Mouse (Mus musculus) layer of hippocampus, adult 9-11 months (tissue): ENCODE results near the gene Acat3.
"Not testable (repeated sequence)": the region's sequence is repeated elsewhere in the genome, so short reads cannot be mapped to it uniquely, and the experiment has no call there.

ENCODE experiments used
- DNase-seq: peaks from one replicate; pipeline ENCODE4 v3.0.0; 2022

The Acat3 gene

DNA sequence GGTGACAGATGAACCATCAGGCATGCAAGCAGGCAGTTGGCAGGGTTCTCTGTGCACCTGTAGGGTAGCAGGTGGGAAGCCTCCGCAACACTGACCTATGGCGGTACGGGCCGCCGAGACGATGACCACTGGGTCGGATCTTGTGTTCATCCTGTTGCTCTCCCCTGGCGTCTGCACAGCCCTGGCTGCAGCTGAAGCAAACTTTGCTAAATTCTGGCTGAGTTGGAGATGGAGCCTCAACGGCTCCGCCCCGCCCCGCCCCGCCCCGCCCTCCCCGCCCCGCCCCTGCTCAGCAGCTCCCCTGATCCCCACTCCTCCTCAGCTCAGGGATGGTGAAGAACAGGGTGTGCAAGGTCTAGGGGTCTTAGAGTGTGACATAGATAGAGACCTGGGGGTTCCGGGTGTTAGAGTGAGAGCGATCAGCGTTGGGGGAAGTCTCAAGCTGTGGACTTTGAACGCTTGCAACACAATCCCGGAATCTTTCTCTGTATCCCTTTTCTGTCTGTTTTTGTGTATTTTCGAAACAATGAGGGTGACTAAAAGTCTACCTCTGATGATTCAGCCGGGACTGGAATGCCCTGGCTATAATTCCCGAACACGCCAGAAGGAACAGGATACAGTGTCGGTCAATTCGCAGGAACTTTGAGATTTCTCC lies at the start of gene Acat3:
TSS of gene Acat3 (minus strand) at position 450 of the 655 bp plus-strand sequence.
- DNase-seq, result no peak

DNA sequence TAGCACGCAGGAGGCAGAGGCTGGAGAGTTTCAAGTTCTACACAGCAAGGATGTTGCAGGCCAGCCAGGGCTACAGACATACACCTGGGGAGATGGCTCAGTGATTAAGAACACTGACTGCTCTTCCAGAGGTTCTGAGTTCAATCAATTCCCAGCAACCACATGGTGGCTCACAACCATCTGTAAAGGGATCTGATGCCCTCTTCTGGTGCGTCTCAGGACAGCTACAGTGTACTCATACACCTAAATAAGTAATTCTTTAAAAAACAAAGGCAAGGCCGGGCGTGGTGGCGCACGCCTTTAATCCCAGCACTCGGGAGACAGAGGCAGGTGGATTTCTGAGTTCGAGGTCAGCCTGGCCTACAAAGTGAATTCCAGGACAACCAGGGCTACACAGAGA lies 47.7 kb upstream of the Acat3 start:
- not testable (repeated sequence) for DNase-seq

DNA sequence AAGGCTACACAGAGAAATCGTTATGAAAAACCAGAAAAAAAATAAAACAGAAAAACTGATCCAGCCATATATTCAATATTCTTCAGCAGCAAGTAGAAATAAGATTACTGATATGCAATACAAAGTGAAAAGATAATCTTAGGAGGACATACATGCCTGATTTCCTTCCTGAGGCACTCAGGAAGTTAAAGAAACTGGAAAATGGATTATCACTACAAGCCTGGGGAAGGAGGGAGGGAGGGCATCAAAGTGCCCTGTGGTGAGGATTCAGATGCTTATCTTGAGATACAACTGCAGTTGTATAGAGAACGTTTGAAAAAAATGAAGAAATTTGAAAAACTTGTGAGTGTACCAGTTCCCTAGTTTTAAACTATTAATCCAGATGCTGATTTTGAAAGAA lies 43.6 kb upstream of the Acat3 start:
- no peak for DNase-seq

DNA sequence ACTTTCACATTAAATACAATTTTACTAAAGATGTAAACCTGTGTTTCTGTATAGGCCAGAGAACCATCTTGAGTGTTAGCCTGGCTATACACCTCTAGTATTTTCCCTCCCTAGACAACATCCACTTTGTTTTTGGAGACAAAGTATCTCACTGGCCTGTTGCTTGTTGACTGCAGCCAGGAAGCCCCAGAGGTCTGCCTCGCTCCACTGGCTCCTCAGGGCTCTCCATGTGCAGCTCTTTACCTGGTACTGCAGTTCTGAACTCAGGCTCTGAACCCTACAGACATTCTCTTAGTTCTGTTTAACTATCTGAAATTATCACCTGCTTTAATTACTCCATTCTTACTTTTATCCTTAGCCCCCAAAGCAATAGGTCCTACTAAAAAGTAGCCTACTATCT lies 38.1 kb upstream of the Acat3 start:
- DNase-seq, result no peak

DNA sequence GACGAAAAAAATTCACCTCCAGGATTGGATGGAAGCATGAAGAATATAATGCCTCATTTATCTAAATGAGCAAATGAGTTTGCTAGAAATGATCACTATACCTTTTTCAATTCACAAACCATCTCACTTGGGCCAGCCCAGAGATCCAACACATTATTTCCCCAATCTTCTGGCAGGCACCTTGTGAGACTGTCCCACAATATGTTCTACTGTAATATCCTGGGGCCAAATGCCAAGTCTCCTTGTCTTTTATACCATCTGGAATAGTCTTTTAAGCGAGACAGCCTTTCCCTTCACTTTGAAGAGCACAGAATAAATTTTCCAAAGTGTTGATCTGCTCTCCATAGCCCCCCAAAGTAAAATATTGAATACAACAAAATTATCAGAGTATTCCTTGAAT lies 33.5 kb upstream of the Acat3 start:
- DNase-seq, result no peak

DNA sequence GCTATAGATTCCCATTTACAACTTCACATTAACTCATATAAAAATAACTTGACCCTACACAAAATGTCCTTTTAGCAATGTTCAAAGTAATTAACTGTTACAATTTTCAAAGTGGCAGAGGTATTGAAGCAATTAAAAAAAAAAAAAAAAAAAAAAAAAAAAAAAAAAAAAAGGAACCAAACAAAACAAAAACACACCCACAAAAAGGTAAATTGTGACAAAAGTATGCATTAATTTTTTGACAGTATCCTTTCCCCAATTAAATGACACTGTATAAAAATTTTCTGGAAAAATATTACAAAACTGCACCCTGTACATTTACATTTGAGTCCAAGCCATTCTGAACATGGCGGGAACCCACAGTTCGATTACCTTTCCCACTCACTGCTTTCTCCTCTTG lies 26.8 kb upstream of the Acat3 start:
- DNase-seq, result no peak

DNA sequence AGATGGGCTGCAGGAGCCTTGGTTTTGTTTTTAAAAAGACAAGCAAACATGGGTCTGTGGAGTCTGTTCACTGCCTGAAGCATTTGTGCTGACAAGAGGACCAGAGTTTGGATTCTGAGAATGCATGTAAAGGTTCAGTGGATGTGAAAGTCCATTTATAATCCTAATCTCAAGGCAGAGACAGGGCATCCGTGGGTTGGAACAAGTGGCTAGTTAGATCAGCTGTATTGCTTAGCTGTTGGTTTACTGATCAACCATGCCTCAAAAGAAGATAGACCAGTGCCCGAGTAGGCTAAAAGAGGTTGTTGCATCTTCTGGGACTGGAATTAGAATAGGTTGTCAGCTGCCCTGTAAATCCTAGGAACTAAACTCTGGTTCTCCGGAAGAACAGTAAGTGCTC lies 23.1 kb upstream of the Acat3 start:
- DNase-seq, result no peak

DNA sequence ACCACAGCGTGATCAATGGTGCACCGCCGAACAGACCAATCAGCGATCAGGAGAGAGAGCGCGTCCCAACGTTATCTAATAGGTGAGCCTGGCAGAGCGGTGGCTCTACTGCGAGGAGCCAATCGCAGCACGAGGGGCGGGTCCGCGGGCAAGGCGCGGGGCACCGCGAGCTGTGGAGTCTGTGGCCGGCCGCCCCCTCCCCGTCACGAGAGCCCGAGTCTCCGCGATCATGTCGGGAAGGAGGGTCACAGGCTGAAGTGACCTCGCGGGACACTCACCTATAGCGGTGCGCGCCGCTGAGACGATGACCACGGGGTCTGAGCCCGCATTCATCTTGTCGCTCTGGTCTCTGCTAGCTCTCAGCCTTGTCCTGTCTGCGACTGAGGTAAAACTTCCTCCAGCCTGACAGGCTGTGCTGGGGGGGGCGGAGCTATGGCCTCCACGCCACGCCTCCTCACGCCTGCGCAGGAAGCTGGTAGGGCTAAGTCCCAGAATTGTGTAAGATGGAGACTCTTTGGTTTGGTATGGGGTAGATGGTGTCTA lies 20.0 kb upstream of the Acat3 start, which contains the start of gene Acat2:
TSS of gene Acat2 (minus strand) at position 417 of the 543 bp plus-strand sequence.
- DNase-seq, result peak; percentile 96

DNA sequence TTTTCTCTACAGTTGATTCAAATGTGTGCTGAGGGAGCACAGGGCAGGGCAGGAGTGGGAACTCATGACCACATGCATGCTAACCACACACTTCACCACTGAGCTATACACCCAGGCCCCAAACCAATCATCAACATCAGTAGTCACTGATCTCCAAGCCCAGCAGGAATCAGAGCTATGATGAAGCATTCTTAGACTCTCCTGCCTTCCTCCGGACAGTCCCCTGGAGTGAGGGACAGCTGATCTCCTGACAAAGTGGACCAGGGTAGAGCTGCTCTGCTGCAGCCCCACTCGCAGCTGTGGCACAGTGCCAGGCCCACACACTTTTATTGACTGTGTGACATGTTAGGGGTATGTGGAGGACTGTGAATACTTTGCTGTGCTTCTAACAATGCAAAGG lies 19.0 kb upstream of the Acat3 start:
- not testable (repeated sequence) for DNase-seq

DNA sequence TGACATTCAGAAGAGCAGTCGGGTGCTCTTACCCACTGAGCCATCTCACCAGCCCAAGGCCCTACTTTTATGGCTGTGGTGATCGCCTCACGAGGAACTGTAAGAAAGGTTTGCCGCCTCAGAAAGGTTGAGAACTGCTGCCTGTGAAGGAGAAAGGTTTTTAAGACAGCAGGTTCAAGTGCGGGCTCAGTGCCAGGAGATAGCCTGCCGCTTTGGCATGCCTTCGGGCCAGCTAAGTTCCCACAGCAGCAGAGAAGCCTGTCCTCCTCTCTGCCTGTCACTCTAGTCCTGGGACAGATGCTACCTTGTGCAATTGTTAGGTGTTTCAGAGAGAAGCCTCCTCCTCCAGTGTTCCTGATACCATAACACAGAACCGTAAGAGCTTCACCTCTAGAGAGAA lies 16.3 kb upstream of the Acat3 start:
- DNase-seq, result no peak

DNA sequence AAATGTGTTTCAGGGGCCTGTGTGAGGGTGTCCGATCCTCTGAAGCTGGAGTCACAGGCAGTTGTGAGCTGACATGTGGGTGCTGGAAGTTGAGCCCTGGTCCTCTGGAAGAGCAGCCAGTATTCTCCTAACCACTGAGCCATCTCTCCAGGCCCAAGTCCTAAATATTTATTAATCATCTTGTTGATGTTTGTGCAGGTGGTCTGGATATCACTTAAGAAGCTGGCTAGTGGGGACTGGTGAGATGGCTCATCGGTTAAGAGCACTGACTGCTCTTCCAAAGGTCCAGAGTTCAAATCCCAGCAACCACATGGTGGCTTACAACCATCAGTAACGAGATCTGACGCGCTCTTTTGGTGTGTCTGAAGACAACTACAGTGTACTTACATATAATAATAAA lies 9.3 kb upstream of the Acat3 start:
- no peak for DNase-seq

DNA sequence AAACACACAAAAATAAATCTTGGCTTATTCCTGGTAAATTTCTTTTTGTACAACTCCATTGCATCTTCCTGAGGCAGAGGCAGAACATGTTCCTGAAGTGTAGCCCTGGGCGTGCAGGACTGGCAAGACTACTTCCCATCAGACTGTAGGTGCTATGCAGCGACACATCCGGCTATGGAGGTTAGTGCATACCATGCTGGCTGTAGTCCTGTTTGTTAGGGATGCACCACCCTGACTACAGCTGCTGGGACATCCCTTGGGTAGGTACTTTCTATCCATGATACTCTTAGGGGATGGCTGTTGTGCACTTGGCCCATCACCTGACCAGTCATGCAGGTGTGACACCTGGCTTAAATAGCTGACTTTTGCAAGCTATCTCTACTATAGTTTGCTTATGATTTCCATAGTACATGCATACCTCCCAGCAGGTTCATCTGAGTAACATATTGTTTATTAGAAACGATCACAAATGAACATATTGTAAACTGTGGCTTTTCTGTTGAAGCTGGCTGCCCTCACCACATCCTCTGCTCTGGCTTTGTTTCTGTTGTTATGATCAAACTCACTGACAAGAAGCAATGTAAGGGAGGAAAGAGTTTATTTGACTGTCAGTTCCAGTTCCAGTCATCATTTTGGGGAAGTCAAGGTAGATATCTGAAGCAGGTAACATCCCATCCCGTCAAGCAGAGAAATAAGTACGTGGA lies 2.2 kb upstream of the Acat3 start:
- no peak for DNase-seq

DNA sequence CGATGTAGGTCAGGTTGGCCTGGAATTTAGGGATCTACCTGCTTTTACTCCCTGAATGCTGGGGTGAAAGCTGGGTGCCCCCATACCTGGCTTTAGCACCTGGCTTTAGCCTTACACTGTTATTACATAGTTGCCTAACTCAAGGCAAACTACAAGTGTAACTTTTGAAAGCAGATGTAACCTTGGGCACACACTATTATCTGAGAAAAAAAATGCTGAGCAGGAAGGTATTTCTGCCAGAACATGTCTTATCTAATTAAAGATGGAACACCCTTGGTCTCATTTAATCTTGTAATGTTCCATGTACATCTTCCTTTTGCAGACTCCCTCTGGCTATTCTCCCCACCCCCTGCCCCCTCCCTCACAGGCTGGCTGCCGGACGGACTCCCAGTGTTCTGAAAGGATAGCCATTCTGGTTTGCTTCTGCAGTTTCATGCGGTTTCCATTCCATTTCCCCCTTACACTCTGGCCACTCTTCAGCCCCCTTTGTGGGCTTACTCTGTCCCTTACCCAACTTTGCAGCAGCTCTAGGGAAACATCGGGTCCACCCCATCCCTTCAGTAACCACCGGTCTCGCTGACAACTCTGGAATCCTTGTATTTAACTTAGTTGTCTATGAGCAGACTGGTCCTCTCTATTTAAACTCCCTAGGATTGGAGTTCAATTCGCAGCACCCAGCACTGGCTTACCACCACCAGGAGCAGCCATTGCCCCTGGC lies 1.3 kb upstream of the Acat3 start:
- DNase-seq, result no peak

DNA sequence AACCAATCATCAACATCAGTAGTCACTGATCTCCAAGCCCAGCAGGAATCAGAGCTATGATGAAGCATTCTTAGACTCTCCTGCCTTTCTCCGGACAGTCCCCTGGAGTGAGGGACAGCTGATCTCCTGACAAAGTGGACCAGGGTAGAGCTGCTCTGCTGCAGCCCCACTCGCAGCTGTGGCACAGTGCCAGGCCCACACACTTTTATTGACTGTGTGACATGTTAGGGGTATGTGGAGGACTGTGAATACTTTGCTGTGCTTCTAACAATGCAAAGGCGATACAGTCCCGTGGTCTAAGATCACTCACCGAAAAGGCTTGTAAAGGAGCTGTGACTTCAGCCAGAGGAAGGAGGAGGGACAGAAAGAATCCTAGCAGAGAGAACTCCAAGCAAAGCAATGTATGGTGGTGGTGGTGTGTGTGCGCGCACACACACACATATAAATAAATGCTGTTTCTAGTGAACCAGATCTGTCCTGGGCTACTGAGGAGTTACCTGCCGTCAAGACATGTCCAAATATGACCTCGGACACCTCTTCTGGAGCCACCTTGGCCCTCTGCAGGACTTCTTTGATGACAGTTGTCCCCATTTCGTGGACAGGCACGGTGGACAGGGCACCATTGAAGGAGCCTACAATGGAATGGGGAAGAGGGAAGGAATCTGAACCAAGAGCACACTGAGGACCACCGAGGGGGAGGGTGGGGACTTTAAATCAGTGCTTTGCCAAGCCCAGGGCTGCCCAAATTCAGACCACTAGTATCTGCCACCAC lies 837 bp downstream of the Acat3 start:
- not testable (repeated sequence) for DNase-seq

DNA sequence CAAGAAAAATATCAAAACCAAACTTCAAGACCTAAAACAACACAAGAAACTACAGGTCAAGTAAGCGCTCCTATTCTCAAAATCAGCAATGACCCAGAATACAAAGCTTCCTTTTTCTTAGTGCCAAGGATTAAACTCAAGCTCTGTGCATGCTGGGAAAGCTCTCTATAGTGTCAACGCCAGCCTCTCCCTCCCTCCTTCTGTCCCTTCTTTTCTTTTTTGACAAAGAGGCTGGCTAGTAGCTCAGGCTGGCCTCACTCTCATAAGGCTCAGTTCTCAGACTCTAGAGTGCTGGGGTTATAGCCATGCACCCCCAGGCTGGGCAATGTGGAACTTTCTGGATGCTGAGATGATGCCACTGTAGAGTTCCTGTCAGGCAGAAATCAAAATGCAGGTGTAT lies 2.3 kb downstream of the Acat3 start:
- no peak for DNase-seq

DNA sequence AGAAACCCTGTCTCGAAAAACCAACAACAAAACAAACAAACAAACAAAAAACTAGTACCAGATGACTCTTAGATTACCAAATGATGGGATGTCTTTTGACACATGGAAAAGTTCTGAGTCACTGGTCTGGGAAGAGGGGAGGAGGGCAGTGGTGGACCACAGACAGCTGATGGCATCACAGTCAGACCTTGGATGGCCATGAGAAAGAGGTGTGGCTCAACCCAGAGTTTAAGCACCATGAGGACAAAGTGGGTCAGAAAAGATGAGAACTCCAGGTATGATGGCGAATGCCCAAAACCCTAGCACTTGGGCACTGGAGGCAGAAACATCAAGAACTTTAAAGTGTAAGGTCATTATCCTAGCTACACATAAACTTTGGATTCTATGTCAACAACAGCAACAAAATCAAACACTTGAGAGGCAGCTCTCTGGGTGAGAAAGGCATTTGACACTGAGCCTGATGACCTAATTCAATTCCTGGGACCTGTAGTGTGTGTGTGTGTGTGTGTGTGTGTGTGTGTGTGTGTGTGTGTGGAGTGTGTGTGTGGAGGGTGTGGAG lies 2.9 kb downstream of the Acat3 start:
- DNase-seq, result no peak

DNA sequence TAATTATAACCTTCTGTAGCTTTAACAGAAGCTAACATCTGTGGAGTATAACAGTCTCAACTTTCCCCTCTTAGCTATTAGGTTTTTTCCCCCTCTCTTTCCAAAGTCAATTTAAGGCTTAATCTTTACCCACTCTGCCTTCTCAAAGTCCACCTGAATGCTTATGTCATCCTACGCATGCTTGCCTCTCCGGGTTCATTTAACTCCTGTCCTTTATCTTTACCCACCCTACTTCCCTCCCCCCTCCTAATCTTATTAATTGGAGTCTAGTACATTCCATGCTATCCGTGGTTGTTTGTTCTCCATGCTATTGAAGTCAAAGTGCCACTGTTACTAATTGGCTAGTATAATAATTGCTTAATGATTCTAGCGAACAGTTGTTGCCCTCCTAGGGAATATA lies 4.7 kb downstream of the Acat3 start:
- DNase-seq, result no peak

DNA sequence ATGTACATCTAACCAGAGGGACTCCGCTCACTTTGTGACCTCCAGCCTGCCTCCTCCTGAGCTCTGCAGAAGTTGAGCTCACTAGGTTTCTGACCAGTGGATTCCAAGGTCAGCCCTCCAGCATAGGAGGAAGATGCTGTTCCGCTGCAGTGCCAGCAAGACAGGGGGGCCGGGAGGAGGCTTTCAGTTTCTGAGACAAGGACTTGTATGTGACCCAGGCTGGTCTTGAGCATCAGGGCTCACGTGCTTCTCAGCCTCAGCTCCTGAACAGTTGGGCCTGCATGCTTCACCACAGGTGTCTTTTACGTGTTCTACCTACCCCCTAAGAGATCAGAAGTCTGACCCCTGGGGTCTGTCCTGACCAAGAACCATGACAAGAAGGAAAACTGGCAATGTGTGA lies 8.8 kb downstream of the Acat3 start:
- not testable (repeated sequence) for DNase-seq

DNA sequence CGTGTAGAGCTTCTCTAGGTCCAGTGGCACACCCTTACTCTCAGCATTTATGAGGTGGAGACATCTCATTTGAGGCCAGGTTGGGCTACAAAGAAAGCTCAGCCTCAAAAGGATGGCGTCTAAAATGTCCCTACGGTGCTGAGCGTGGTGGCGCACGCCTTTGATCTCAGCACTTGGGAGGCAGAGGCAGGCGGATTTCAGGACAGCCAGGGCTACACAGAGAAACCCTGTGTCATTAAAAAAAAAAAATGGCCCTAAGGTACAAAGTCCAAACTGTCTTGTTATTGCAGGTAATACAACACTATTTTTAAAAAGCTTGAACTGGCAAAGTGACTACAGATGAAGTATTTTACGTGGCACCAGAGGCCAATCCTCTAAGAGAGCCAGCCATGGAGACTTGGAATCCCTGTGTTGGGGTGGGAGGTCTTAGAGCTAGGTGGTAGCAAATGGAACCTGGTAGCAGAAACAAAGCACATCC lies 14.7 kb downstream of the Acat3 start:
- DNase-seq, result no peak

DNA sequence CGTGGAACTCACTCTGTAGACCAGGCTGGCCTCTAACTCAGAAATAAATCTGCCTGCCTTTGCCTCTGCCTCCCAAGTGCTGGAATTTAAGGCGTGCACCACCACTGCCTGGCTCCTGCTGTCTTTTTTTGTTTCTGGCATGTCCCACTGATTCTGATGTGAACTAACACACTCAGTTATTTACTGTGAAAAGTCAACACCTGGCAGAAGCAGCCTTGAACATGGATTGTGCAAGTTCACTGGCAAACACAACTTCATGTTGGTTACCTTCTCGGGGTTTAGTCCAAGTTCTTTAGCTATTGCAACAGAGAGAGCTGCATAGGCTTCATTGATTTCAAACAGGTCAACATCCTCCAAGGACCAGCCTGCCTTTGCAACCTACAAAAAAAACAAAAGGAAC lies 15.4 kb downstream of the Acat3 start:
- no peak for DNase-seq

DNA sequence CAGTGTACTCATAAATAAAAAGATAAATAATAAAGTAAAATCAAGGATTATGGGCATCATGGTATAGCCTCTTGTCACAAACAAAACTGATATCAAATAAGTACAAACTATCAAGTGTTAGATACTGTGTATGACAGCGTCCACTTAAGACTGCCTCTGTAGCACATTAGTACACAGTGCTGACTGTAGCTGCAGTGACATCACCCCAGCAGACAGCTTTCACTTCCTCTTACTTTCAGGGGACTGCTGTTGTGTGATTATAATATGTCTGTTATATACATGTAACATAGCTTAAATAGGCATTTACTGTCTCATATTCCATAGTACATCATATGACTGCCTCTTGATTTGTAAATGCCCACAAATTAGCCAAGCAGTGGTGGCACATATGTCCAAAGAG lies 19.3 kb downstream of the Acat3 start:
- no peak for DNase-seq

DNA sequence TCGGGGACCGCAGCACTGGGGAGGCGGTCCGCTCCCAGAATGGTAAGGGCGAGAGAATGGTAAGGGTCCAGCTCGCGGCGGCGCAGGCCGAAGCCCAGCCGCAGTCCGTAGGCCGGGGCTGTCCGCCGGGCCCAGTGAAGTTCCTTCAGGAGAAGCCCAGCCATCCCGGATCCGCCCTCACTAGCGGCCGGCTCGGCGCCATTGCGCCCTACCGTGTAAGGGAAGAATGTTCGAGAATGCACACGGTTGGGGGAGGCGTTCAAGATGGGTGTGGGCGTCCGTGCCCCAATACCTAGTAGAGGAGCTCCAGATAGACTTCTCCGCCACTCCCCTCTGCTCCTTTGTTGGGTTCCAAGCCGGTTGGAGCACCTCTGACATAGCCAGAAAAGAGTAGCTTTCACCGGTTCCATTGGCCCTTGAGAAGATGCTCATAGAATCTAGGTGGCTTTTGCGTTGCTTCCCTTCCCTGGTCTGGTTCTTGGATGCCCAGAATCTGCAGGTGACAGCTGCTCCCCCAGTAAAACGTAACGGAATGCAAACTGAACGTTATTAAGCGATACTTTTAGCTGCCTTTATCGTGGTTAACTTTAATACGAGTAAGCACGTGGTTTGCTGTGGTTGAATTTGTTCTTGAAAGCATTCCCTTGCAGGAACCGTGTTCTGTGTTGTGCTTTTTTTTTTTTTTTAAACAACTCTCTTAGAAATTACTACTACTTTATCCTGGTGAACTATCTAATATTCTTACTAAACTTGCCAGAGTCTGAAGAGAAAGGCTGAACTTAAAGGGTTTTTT lies 23.6 kb downstream of the Acat3 start:
- peak; percentile 46 for DNase-seq
